Mouse (Mus musculus) brown adipose tissue, adult 24 weeks (tissue): ENCODE data around the gene Uba3. TPM values are rescaled to one million over a fixed set of nuclear protein-coding genes. Genes with fewer than 3 reads are reported as not detected.

Source experiments
- H3K27ac ChIP-seq: fragments of 200-500 bp; replicated peaks from 2 replicates; pipeline ENCODE4 v1.5.1; 2012; ENCODE audit warnings: low read depth, mild to moderate bottlenecking, low read length
- H3K4me1 ChIP-seq: fragments of 200-500 bp; 2 replicates; pipeline ENCODE4 v1.6.1; 2012; ENCODE audit warnings: low read length, mixed read lengths; ENCODE audit not compliant: control insufficient read depth, insufficient read depth, insufficient read length
- H3K4me3 ChIP-seq: fragments of 200-500 bp; 2 replicates; pipeline ENCODE4 v1.5.1; 2012; ENCODE audit warnings: low read depth, mild to moderate bottlenecking, low read length, moderate library complexity; ENCODE audit not compliant: insufficient read depth
- polyA plus RNA-seq: library from polyadenylated mRNA; stranded (reverse); fragments of >200 nt; gene quantifications from 2 replicates; pipeline ENCODE4 v1.2.4, GENCODE M21; 2012; ENCODE audit not compliant: missing spikeins, insufficient read depth, insufficient read length

Uba3 gene
- polyA plus RNA-seq, 1 experiment, result 79.5 TPM

DNA sequence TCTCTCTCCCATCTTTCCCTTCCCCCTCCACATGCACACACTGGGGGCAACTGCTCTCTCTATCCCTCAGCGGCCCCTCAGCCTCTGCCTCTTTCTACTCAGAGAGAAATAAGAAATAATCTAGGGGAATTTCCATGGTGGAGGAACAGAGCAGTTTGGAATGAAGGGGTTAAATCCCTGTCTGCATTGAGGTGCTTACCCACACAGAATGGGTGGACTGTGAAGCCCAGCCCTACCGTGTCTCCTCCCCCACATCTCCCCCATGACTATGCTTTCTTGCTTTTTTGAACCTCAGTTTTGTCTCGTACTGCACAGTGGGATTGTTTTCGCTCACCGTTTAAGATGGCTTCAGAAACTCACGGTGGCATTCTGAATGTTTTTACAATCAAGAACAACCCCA, 16.9 kb upstream of the Uba3 start:
- Histone ChIP-seq H3K27ac (no peak overlapping the region), H3K4me1 (peaks cover 9% of the 10 kb centered on the region), H3K4me3 (no peak overlapping the region)

DNA sequence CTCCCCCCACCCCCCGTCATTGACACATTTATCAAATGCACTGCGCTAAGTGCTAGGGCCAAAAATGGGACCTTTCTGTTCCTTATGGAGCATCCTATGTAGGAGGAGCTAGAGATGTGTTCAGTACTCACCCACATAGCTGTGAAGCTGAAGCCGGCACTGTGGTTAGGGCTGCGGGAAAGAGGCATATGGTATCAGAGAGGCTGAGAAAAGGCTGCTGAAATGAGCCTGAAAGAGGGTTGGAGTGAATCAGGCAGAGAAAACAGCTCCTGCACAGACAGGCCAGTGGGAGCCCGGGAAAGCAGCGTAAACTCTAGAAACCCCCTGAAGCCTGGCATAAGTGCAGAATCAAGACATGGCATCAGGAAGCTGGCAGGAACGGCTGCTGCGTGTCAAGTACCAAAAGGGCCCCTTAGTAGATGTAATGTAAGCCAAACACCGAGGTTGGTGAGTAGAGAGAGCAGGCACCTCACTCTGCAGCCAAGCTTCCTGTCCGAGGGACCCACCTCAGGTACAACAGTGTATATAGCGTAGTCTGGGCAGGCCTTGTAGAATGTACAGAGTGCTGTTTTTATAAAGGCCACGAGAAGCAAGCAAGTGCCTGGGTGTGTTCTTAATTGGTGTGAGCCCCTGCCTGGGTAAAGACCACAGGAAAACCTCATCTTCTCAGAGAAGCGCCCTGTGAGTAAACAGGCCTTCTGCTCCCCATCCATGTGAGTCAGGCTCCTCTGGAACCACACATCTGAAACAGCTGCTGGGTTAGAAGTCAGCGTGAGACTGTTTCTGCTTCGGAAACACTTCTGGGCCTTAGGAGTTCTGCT, 16.0 kb upstream of the Uba3 start:
- no peak overlapping the region for H3K4me3 ChIP-seq
- H3K27ac ChIP-seq, result no peak overlapping the region
- peaks cover 9% of the 10 kb centered on the region for H3K4me1 ChIP-seq

DNA sequence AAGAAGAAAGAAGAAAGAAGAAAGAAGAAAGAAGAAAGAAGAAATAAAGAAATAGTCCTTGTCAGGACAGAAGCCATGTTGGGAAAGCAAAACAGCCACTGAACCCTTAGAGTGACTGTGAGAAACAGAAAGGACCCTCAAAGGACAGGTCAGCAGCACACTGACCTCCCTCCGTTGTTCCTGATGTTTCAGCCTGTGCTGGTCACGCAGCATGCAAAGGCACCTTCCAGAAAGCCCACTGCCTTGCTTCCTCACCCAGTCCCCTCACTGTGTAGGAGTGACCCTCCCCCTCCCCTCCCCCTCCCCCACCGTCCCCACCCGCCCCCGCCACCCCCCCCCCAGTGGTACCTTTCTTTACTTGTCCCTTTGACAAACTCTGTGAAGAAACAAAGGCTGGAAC, 15.2 kb upstream of the Uba3 start:
- H3K4me3 ChIP-seq, result no peak overlapping the region
- peaks cover 9% of the 10 kb centered on the region for H3K4me1 ChIP-seq
- no peak overlapping the region for H3K27ac ChIP-seq

DNA sequence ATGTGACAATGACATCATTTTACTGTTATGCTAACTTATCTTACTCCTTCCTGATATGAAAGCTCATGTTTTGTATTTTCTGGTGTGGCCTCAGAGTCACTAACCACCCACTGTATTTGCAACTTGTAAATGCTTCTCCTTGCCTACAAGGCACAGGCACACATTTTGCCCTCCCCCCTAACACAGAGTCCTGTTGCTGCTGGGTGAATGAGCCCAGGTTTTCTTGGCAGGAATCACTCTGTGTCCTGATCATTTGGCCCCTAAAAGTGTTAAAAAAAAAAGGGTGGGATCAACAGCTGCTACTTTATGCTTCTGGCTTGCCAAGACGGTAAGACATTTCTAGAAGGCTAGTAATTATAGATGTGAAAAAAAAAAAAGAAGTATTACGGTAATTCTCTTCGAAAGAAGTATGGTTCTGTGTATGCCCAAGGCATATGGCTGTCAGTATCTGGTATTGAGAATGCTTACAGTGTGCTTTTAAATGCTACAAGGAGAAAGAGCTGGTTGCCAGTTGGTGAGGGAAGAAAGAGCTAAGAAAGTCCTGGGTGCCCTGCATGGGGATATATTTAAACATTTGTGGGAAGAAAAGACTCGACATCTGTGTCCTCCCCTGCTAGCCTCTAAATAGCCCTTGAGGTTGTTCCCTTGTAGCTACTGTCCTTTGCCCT, 10.8 kb upstream of the Uba3 start:
- Histone ChIP-seq H3K4me3 (no peak overlapping the region), H3K27ac (no peak overlapping the region), H3K4me1 (peaks cover 13% of the 10 kb centered on the region)

DNA sequence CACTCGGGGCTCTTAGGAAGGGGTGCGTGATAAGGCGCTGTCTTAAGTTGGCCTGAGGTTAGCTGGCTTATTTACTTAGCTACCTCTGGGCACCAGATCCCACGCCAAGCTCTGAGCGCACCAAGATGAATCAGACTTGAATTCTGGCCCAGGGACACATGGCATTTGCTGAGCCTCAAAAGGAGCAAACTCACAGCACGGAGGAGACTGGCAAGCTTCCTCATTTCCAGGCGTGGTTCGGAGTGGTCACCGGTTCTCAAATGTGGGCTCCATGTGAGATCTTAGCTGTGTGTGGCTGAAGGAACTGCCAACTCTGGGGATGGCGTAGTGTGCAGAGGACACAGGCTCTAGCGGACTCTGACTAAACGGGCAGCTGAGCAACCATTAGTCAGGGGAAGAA, 6.5 kb upstream of the Uba3 start:
- H3K27ac ChIP-seq, result peak overlapping the region; percentile 70
- H3K4me3 ChIP-seq, result peak overlapping the region; percentile 81
- peaks cover 13% of the 10 kb centered on the region for H3K4me1 ChIP-seq

DNA sequence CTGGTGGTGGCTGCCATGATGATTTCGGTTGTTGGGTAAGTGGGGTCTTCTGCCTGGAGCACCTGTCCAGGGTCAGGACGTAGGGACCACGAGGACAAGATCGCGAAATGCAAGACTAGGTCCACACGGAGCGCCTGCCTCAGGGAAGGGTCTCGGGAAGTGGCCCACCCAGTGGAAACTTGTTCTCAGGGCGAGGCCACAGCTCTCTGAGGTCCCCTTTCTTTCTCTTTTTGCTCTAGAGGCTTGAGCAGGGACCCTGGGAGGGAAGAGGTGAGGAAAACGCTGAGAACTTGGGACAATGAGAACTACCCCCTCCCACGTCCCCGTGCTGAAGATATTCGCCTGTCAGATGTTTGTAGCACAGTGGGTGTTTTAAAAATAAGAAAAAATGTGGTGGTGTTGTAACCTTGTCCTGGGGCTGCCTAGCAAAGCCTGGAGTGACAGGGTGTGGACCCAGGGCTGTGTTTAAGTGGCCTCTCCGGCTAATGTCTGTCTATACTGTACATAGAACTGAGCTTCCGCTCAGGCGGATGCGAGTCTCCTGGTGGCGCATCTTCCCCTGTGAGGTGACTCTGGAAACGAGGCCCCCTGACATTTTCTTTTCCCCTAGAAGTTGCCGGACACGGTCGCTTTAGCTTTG, 5.6 kb upstream of the Uba3 start:
- Histone ChIP-seq H3K27ac (peak overlapping the region; percentile 87), H3K4me3 (peak overlapping the region; percentile 81), H3K4me1 (peaks cover 13% of the 10 kb centered on the region)

DNA sequence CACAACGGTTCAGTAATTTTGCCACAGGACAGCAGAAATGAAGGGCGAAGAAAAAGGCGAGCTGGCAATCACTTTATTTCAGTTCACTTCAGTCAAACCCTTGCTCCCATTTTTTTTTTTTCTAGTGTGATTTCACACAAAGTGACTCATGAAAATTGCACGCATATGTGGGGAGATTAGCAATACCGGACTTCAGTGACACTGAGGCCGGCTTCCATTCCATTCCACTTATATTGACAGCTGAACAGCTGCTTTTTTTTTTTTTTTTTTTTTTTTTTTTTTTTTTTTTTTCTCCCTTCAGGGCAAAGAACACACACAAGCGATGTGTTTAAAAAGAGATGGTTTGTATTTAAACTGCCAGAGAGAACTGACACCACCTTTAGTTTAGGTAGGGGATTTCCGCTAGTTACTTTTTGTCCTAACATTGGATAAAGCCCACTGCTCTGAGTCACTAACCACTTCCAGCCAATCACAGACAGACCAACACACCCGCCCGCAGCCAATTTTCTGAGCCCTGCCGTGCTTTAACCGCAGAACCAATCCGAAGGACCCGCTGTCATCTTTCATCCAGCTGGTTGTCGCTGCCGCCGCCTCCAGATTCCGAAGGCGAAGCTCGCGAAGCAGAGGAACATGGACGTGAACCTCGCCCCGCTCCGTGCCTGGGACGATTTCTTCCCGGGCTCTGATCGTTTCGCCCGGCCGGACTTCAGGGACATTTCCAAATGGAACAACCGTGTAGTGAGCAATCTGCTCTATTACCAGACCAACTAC, 4.9 kb upstream of the Uba3 start, which contains the start of gene Arl6ip5:
TSS of gene Arl6ip5 (plus strand) at position 499 of the 771 bp plus-strand sequence.
- H3K4me1 ChIP-seq, result peaks cover 13% of the 10 kb centered on the region
- H3K4me3 ChIP-seq, result peak within 1 kb of the TSS; percentile 81
- peak within 1 kb of the TSS; percentile 87 for H3K27ac ChIP-seq

DNA sequence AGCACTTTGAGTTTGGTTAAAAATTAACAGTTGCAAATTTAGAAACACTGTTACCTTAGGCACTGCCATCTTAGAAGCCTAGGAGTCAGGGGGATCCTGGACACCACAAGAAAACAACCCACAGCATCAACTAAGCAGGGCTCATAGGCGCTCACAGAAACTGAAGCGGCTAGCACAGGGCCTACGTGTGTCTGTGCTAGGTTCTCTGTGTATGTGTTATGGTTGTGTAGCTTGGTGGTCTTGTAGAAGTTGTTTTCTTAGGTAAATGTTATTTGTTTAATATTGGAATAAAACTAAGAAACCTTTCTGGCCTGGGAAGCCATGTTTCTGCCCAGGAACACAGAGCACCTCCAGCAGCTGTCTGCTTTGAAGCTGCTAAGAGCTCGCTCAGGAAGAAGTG, 4.3 kb upstream of the Uba3 start:
- peaks cover 13% of the 10 kb centered on the region for H3K4me1 ChIP-seq
- H3K27ac ChIP-seq, result no peak overlapping the region
- no peak overlapping the region for H3K4me3 ChIP-seq

DNA sequence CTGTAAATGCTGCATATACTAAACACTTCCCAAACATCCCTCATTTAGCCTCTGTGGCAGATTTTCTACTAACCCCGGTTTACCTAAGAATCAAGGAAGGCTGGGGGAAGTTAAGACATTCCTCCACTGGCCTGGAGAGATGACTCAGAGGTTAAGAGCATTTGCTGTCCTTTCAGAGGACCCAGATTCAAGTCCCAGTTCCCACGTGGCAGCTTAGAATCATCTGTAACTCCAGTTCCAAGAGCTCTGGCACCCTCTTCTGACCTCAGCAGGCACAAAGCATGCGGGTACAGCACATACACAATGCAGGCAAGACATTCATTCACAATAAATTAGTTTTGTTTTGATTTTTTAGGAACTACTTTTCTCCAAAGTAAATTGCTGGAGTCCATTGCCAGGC, 3.8 kb upstream of the Uba3 start:
- H3K4me1 ChIP-seq, result peaks cover 15% of the 10 kb centered on the region
- no peak overlapping the region for H3K4me3 ChIP-seq
- 0 out of 2 replicates have a peak overlapping the region, but pooled peaks have one; percentile 53 for H3K27ac ChIP-seq

DNA sequence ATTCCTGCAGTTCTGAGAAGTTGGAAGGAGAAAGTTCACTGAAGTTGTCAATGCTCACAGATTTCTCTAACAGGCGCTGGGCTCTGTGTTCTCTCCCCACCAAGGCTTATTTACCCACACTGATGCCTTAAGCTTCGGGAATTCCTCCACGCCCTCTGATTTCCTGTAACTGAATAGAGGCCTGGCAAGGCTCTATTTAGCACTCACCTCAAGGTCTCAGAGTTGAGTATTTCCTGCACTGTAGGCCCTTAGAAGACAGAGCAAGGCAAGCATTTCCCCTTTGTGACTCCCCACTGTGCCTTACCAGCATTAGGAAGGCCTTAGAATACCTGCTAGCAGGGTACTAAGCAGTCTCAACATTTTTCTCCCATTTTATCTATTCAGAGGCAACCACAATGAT, 3.0 kb upstream of the Uba3 start:
- H3K4me1 ChIP-seq, result peaks cover 13% of the 10 kb centered on the region
- no peak overlapping the region for H3K4me3 ChIP-seq
- H3K27ac ChIP-seq, result peak overlapping the region; percentile 53

DNA sequence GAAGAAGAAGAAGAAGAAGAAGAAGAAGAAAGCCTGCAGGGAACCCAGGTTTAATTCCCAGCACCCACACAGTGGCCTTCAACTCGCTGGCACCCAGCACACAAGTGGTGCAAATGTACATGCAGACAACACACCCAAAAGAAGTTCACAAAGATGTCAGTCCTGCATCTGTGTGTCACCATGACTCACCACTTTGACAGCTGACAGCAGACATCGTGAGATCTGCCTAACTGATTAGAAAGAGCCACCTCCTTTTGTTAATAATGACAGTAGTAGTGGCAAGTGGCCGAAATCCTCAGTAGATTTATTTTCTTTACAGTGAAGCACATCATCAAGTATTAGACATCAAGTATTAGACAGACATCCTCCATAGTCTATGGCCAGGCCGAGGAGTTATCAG, 1.6 kb upstream of the Uba3 start:
- H3K27ac ChIP-seq, result peak overlapping the region; percentile 31; the same call in 1 of the 2 replicates
- H3K4me1 ChIP-seq, result peaks cover 10% of the 10 kb centered on the region
- H3K4me3 ChIP-seq, result no peak overlapping the region

DNA sequence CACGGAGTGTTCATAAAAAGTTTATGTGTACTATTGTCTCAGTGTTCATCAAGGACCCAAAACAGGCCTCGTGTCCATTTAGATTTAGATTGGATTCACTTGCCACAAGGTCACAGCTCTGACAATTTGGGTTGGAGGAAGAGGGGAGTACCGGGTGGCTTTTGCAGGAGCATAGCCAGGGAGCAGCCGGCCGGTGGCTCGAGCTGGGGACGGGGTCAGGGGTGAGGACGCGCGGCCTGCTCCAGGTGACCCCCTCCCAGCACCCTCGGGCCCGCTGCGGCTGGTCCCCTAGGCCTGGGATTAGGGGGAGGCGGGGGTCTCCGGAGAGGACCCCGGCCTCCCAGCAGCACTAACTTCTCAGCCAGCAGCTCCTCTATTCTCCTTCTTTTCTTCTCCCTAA, 495 bp downstream of the Uba3 start:
- Histone ChIP-seq H3K27ac (peak overlapping the region; percentile 75), H3K4me3 (peak overlapping the region; percentile 86), H3K4me1 (peaks cover 8% of the 10 kb centered on the region; the same call in 1 of the 2 replicates)

DNA sequence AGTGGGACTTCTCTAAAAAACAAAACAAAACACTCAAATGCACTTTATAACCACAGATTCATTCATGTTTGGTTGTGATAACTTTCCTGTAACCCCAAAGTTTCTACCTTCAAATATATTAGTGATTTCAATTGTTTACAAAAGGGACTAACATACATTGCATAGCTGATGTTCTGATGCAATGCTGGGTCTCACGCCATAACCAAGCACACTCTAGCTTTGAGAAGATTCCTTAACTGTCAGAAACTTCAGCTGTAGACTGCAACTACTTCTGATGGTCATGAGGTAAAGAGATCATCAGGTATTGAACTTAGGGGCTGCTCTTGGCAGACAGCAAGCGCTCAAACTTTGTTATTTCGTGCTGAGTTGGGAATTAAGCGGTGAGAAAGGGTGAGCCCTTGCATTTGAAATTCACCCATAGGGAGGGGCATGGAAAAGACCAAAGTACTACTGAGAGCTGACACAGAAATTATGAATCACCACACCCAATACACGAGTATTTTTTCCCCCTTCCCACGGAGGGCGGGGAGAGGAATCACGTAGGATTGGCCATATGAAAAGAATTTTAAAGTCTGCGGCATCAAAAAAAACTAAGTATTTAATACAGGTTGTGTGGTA, 1.1 kb downstream of the Uba3 start:
- H3K4me1 ChIP-seq, result peaks cover 8% of the 10 kb centered on the region; the same call in 1 of the 2 replicates
- 0 out of 2 replicates have a peak overlapping the region, but pooled peaks have one; percentile 14 for H3K27ac ChIP-seq
- H3K4me3 ChIP-seq, result peak overlapping the region; percentile 86

DNA sequence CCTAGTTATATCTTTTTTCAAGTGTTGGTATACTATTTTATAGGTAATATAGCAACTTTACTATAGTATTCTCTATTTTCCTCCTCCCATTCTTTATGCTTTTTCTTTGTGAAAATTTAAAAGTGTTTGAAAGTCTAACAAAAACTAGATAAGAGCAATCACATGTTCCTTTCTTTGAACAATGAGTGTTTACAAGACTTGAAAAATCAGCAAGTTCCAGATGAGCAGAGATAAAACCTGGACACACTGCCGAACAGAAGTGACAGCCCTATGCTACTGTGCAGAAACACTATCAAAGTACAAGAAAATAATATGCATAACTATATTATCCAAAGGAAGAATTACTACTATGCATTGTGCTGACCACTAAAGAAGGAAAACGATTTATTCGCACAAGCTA, 3.0 kb downstream of the Uba3 start:
- Histone ChIP-seq H3K4me3 (no peak overlapping the region), H3K4me1 (peaks cover 8% of the 10 kb centered on the region; the same call in 1 of the 2 replicates), H3K27ac (no peak overlapping the region)
